Mouse (Mus musculus): ENCODE measurements around the gene Nucb1.

GRCm38 (mm10) chr7:45488293-45489204 is 21.7 kb downstream of the Nucb1 start, which contains the start of gene Dhdh:
- TF ChIP-seq EP300 (optimal IDR thresholded peaks at IDR 0.05) (no peak), CTCF (IDR thresholded peaks at IDR 0.05; ENCODE audit: low read depth) (no peak)

All from stomach, postnatal 0 days (tissue).